ENCODE assay signal across 10 mouse cellular contexts in genomic region chr10:121430764-121431540, GRCm38 (mm10). TPM values are rescaled to one million over a fixed set of nuclear protein-coding genes. Genes with fewer than 3 reads are reported as not detected.
A peak's percentile ranks its signal among the peaks of the same experiment; 100 is the strongest.
DNase-seq lines count a peak whose midpoint lies in the region; ATAC-seq and TF ChIP-seq lines count a peak whose summit lies in the region.
"Had no signal": no experiment of that assay in that cellular context is flagged by ENCODE, and none has a peak within 500 bp of the region (broad histone marks: within the 10 kb centered on the region; RNA-seq: fewer than 3 reads in every experiment).

No protein-coding gene starts in this region.

- intact Hi-C loops in heart, postnatal 36 days (cut with DNase I): loop anchor here (1.0 kb wide), 1 partner anchor 8 kb away; no protein-coding TSS in a partner anchor

- 54% methylated on average over 15 of the region's 15 CpGs for WGBS in heart, embryonic 12.5 days
- 63% methylated on average over 15 of the region's 15 CpGs for WGBS in hindbrain, postnatal 0 days
- WGBS in small intestine, adult 2 months: 52% methylated on average over 15 of the region's 15 CpGs
- 89% methylated on average over 15 of the region's 15 CpGs for WGBS in thymus, adult 2 months

- no peaks in the 10 kb centered on the region for H3K27me3 ChIP-seq in heart, embryonic 12.5 days (replicated peaks)
- no peaks in the 10 kb centered on the region for H3K27me3 ChIP-seq in hindbrain, postnatal 0 days (ENCODE audit: insufficient read depth, low read length)
- no peaks in the 10 kb centered on the region for H3K27me3 ChIP-seq in small intestine, adult 2 months (ENCODE audit: control insufficient read depth, insufficient read depth, low read length)
- no peaks in the 10 kb centered on the region for H3K27me3 ChIP-seq in thymus, adult 2 months (ENCODE audit: control insufficient read depth, insufficient read depth, low read length)
- H3K27me3 ChIP-seq: neural tube, embryonic 12.5 days had no signal

- H3K4me3 ChIP-seq in heart, embryonic 12.5 days: no peak overlapping the region
- no peak overlapping the region for H3K4me3 ChIP-seq in hindbrain, postnatal 0 days (ENCODE audit: low read length)
- H3K4me3 ChIP-seq in small intestine, adult 2 months (ENCODE audit: low read depth, low read length): no peak overlapping the region
- no peak overlapping the region for H3K4me3 ChIP-seq in thymus, adult 2 months (ENCODE audit: control insufficient read depth, insufficient read depth, low read length)
- H3K4me3 ChIP-seq: neural tube, embryonic 12.5 days had no signal

- DNase-seq in heart, postnatal 36 days: no peak
- DNase-seq in lung, postnatal 36 days: peak; percentile 16
- no peak for DNase-seq in lung, postnatal 25 days (ENCODE audit: low spot score)
- DNase-seq in hindbrain, postnatal 0 days (ENCODE audit: low spot score): peak; percentile 34
- no peak for DNase-seq in frontal cortex, postnatal 36 days (ENCODE audit: low spot score in 2 of 2)
- DNase-seq in thymus, adult 2 months: no peak
- DNase-seq: cerebellum, adult 11-12 months had no signal

- TF ChIP-seq POLR2A in small intestine, adult 2 months (IDR thresholded peaks at IDR 0.05; ENCODE audit: low read depth, low read length): no peak
- TF ChIP-seq POLR2A in thymus, adult 2 months (IDR thresholded peaks at IDR 0.05; ENCODE audit: control insufficient read depth, extremely low read depth, insufficient read depth, low read length, poor library complexity): no peak

- no peak for ATAC-seq in heart, embryonic 12.5 days (ENCODE audit: insufficient number of reproducible peaks, low FRiP score)
- ATAC-seq in hindbrain, postnatal 0 days: peak; percentile 78

- peaks cover 95% of the 10 kb centered on the region for H3K4me1 ChIP-seq in heart, embryonic 12.5 days (replicated peaks)
- peaks cover 34% of the 10 kb centered on the region for H3K4me1 ChIP-seq in hindbrain, postnatal 0 days (ENCODE audit: insufficient read depth, low read length)
- peaks cover 55% of the 10 kb centered on the region for H3K4me1 ChIP-seq in small intestine, adult 2 months (ENCODE audit: control insufficient read depth, insufficient read depth, insufficient read length, low read length)
- peaks cover 57% of the 10 kb centered on the region for H3K4me1 ChIP-seq in thymus, adult 2 months (replicated peaks; ENCODE audit: control insufficient read depth, insufficient read depth, low read length)

- H3K4me2 ChIP-seq in heart, embryonic 12.5 days: peak overlapping the region; percentile 59; the same call in 1 of the 2 replicates
- no peak overlapping the region for H3K4me2 ChIP-seq in hindbrain, postnatal 0 days (ENCODE audit: low read depth, low read length)

- no peak overlapping the region for H3K9ac ChIP-seq in heart, embryonic 12.5 days
- H3K9ac ChIP-seq in hindbrain, postnatal 0 days (replicated peaks; ENCODE audit: low read length): no peak overlapping the region
- H3K9ac ChIP-seq: neural tube, embryonic 12.5 days had no signal

- H3K36me3 ChIP-seq in heart, embryonic 12.5 days: no peaks in the 10 kb centered on the region
- H3K36me3 ChIP-seq in hindbrain, postnatal 0 days (ENCODE audit: insufficient read depth, low read length): no peaks in the 10 kb centered on the region
- H3K36me3 ChIP-seq in small intestine, adult 2 months (ENCODE audit: control insufficient read depth, insufficient read depth, low read length): no peaks in the 10 kb centered on the region
- H3K36me3 ChIP-seq in thymus, adult 2 months (ENCODE audit: control insufficient read depth, insufficient read depth, low read length): no peaks in the 10 kb centered on the region
- H3K36me3 ChIP-seq: neural tube, embryonic 12.5 days had no signal

- peak overlapping the region; percentile 97 for H3K27ac ChIP-seq in heart, embryonic 12.5 days (ENCODE audit: poor library complexity, severe bottlenecking)
- H3K27ac ChIP-seq in hindbrain, postnatal 0 days: peak overlapping the region; percentile 56; the same call in 1 of the 2 replicates
- peak overlapping the region; percentile 65 for H3K27ac ChIP-seq in small intestine, adult 2 months (ENCODE audit: insufficient read depth, low read depth, low read length)
- H3K27ac ChIP-seq in thymus, adult 2 months (ENCODE audit: control insufficient read depth, insufficient read depth, low read length): no peak overlapping the region
- H3K27ac ChIP-seq: neural tube, embryonic 12.5 days had no signal

- TF ChIP-seq CTCF in hindbrain, postnatal 0 days (IDR thresholded peaks at IDR 0.05; ENCODE audit: low read depth): no peak
- TF ChIP-seq CTCF in small intestine, adult 2 months (IDR thresholded peaks at IDR 0.05; ENCODE audit: extremely low read depth, insufficient read length, insufficient replicate concordance, low read depth, low read length): no peak
- no peak for TF ChIP-seq CTCF in thymus, adult 2 months (IDR thresholded peaks at IDR 0.05; ENCODE audit: borderline replicate concordance, control insufficient read depth, extremely low read depth, insufficient read depth, low read length, poor library complexity)

- H3K9me3 ChIP-seq in heart, embryonic 12.5 days (replicated peaks): no peaks in the 10 kb centered on the region
- no peaks in the 10 kb centered on the region for H3K9me3 ChIP-seq in hindbrain, postnatal 0 days (ENCODE audit: low read length)
- H3K9me3 ChIP-seq: neural tube, embryonic 12.5 days had no signal

RNA-seq across cellular contexts. Expression of gene Rassf3, which starts 45.2 kb away (rescaled TPM):
- 27.0 and 28.1 TPM in 2 replicates for polyA plus RNA-seq in heart, embryonic 12.5 days (2016; fragmentation: Nextera tagmentation; extraction: Ambion mirVana)
- total RNA-seq in heart, postnatal 36 days (2021): 100 to 1,000 TPM; 125 to 140 TPM
- 7.4 and 11.1 TPM in 2 replicates for total RNA-seq in hindbrain, postnatal 0 days (2014; rRNA removed)
- polyA plus RNA-seq in hindbrain, postnatal 0 days (2015; fragmentation: Nextera tagmentation; extraction: Ambion mirVana): 5.7 and 6.0 TPM in 2 replicates
- polyA plus RNA-seq in small intestine, adult 2 months (2012; rRNA removed): 16.5 and 25.8 TPM in 2 replicates
- 12.9 and 15.5 TPM in 2 replicates for polyA plus RNA-seq in thymus, adult 2 months (2012; rRNA removed)

Comparison
In these comparisons a context has a peak if more than half of its experiments do, and no peak if none do; other contexts are left out.
1. DNase-seq: peak in lung, postnatal 36 days (single experiment) and hindbrain, postnatal 0 days (single experiment); none in heart, postnatal 36 days (0 of 2), lung, postnatal 25 days (single experiment), frontal cortex, postnatal 36 days (0 of 2) and thymus, adult 2 months (single experiment).